Mouse (Mus musculus) mouse embryonic stem cell (cell line): ENCODE measurements around the gene Il20rb.

Experiments
- in situ Hi-C, 2 experiments: fragments of 300-500 bp; cut with MboI; formaldehyde crosslinking; loops; 1 replicate in 1 of 2; 3 replicates in 1 of 2; pipeline ENCODE4 v1.14.3; 2019 to 2020; ENCODE audit warnings: low sequenced_read_pairs in 2 of 2, low pct_unique_long_range_greater_than_20kb in 1 of 2, mixed read lengths in 1 of 2; ENCODE audit not compliant: unreplicated experiment in 1 of 2

The Il20rb gene

DNA sequence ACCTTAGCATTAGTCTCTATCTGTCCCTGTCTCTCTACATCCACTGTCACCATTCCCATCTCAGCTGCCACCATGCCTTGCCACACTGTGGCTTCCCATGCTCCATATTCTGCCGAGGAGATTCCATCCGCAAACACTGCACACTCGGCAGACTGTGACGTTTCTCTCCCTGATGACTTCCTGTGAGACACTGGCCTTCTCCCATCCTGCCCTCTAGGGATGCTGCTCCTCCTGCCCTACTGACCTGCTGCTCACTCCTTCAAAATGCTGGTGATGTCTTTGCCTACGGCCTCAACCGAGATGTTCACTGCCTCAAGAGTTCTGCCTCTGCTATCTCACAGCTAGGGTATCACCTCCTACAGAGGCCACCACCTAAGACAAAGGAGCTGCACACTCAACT lies 13.2 kb downstream of the Il20rb start:
- in situ Hi-C loops = loop anchor here in 1 of 2 experiments (25.0 kb wide), 1 partner anchor 439 kb away; no protein-coding TSS in a partner anchor

DNA sequence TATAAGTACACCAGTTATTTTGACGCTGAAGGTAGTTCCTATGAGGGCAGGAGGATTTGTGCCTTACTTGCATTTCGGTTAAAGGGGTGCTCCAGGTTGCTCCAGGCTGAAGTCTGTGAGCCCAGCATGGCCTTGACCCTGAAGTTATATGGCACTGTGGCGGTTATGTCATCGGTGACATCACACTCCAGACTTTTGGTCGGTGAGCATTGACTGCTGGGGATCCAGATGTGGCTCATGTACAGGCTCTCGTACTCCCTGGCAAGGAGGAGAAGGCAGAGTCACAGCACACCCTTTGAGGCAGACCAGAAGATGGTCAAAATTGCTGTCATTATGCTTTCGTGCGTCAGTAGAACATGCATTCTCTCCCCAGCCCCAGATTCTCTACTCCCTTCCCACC lies 13.7 kb downstream of the Il20rb start:
- in situ Hi-C loops = loop anchor here in 1 of 2 experiments (25.0 kb wide), 1 partner anchor 439 kb away; no protein-coding TSS in a partner anchor

DNA sequence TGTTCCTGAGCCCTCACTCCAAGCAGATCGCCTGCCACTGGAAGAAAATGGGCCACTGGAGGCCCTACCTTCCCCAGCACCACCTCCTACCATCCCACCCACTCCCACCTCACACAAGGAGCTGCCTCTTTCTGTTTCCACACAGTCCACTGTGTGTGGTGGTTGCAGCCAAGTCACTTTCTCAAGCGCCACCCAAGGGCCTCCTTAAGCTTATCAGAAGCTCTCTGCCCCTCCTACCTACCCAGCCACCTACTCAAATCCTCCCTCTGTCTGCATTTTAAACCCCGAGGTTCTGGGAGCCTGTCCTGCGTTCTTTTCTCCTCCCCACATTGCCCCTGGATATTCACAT lies 15.0 kb downstream of the Il20rb start:
- in situ Hi-C loops = loop anchor here in 1 of 2 experiments (25.0 kb wide), 1 partner anchor 441 kb away; no protein-coding TSS in a partner anchor

DNA sequence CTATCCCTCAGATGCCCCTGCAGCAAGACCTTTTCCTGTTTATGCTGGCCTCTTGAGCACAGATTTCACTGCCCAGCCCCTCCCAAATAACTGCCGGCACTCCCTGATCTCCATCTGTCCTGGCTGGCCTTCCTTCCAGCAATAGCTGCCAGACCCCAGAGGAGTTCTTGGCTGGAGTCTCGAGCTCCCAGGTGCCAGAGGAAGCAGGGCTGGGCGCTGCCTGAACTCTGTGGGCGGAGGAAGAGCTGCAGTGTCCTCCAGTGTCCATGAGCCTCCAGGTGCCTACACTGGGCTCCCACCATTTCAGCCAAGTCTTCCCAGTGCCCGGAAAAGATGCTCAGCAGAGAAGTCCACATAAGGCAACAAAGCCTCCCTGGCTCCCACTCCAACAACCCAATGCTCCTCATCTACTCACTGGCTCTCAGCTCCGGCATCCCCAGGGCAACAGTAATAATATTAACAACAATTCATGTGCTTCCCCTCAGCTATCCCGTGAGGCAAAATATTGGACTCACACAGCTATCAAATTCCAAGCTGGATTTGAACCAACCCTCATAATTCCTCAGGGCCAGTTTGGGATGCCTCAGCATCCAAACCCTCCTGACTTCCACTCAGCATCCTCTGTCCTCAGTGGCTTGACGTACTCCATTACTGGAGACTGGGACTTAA lies 15.5 kb downstream of the Il20rb start:
- in situ Hi-C loops = loop anchor here in 1 of 2 experiments (25.0 kb wide), 1 partner anchor 441 kb away; no protein-coding TSS in a partner anchor

DNA sequence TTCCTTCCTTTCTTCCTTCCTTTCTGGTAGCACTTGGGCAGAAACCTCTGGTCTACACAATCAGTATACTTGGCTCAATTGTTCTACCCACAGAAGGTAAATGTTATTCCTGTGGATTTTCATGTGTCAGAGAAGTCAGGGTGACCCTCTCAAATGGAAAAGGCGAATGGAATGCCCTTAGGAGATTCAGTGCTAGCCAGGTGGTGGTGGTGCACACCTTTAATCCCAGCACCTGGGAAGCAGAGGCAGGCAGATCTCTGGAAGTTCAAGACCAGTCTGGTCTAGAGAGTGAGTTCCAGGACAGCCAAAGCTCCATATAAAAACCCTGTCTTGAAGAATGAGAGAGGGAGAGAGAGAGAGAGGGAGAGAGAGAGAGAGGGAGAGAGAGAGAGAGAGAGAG lies 16.4 kb downstream of the Il20rb start:
- in situ Hi-C loops = loop anchor here in 1 of 2 experiments (25.0 kb wide), 1 partner anchor 442 kb away; no protein-coding TSS in a partner anchor

DNA sequence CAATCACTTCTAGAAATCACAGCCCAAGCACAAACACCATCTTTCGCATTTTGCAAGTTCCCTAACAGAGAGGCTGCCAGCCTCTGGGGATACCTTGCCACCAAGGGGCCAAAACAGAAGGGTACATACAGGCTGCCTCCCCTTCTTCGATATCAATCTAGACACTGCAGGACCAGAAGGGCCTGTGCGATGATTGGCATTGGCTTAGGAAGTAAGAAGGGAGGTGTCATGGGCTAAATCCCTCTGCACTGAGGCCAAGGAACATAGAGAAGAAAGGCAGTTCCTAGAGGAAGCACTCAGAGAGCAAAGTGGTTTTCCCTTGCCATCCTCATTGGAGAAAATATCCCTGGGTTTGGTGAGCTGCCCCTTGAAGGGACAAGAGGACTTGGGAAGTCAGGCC lies 16.9 kb downstream of the Il20rb start:
- in situ Hi-C loops = loop anchor here in 1 of 2 experiments (25.0 kb wide), 1 partner anchor 443 kb away; no protein-coding TSS in a partner anchor

DNA sequence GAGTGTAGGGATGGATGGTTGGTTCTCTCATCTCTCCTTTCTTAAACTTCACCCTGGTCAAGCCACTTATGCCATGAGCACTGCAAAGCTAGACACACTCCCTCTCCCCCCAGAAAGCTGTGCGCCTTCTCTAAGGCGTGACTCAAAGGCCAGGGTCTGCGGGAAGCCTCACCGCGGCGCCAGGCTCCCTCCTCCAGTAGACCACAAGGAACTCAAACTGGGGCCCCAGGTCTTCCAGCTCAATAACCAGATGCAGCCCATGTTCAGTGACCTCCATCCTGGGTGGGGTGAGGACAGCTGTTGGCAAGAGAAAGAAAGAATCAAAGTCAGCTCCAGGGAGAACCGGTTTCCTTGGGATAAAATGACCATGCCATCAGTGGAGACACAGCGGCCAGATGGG lies 18.4 kb downstream of the Il20rb start:
- in situ Hi-C loops = loop anchor here in 1 of 2 experiments (25.0 kb wide), 1 partner anchor 444 kb away; no protein-coding TSS in a partner anchor

DNA sequence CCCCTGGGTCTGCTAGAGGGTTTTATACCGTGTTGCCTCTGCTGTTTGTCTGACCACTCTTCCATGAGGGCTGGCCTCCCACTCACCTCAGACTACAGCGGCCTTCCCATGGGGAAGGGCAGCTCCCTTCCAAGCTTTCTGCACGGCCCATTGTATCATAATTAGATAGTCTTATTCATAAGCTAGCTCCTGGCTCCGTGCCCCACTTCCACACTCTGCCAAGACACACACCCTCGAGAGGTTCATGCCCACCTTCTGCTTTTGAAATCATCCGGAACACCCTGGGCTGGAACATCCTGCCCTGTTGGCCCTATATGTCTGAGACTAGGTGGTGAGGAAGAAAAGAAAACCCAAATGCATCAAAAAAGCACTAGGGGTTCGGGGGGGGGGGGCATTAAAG lies 18.9 kb downstream of the Il20rb start:
- in situ Hi-C loops = loop anchor here in 1 of 2 experiments (25.0 kb wide), 1 partner anchor 445 kb away; no protein-coding TSS in a partner anchor

DNA sequence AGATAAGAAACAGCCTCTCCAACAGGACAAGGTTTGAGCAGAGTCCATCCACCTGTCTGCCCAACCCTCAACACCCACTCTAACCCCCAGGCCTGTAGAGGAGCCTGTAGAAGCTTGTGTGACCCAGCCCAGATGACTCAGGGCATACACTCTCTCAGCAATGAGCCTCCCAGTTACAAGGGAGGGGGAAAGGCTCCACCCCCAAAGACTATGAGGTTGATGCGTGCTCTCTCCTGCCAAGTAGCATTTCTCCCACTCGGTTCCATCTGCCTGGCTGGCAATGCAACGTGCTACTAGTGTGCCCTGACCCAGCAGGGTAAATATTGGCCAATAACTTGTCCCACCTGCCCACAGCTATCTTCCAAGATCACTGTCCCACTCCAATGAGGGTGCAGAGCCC lies 19.8 kb downstream of the Il20rb start:
- in situ Hi-C loops = loop anchor here in 1 of 2 experiments (25.0 kb wide), 1 partner anchor 446 kb away; no protein-coding TSS in a partner anchor

DNA sequence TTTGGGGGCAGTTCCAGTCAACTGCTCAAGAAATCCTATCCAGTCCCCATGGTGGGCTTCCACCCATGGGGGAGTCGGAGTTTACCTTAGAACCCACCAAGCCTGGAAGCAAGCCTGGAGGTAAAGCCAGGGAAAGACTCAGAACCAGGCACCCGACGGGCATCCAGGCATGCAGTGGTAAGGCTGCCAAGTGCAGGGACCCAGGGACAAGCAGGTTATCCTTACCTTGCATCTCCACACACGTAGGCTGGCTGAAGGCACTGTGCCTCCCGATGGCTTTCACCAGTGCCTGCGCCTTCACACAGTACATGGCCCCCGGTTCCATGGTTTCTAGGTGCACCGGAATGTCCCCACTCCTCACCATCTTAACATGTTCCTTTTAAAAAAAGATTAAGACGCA lies 20.6 kb downstream of the Il20rb start:
- in situ Hi-C loops = loop anchor here in 1 of 2 experiments (25.0 kb wide), 1 partner anchor 446 kb away; no protein-coding TSS in a partner anchor

DNA sequence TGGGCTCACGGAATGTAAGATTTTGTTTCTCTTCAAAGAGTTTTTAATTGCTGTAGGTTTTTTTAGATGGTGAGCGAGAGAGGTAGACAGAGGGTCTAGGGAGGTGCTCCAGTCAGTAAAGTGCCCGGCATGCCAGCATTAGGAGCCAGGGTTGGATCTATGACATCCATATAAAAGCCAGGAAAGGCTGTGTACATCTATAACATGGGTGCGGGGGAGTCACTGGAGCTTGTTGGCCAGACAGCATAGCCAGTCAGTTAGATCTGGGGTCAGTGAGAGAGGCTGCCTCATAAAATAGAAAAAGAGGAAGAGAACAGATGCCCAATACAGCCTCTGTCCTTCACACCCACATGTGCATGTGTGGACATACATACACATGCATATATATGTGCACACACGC lies 21.2 kb downstream of the Il20rb start:
- in situ Hi-C loops = loop anchor here in 1 of 2 experiments (25.0 kb wide), 1 partner anchor 447 kb away; no protein-coding TSS in a partner anchor

DNA sequence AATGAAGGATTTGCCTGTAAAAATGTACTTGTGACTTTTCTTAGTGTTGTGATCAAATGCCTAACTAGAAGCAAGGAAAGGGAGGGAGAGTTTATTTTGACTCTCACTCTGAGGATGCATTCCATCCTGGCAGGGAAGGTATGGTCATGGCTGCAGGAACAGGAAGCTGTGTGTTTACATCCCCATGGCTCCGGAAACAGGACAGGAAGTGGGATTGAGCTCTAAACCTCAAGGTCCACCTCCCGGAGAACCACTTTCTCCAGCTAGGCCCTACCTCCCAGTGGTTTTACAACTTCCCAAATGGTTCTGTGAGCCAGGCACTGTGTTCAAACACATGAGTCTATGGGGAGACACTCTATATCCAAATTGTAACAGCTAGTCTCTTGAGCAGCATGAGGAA lies 22.8 kb downstream of the Il20rb start:
- in situ Hi-C loops = loop anchor here in 1 of 2 experiments (25.0 kb wide), 1 partner anchor 449 kb away; no protein-coding TSS in a partner anchor

DNA sequence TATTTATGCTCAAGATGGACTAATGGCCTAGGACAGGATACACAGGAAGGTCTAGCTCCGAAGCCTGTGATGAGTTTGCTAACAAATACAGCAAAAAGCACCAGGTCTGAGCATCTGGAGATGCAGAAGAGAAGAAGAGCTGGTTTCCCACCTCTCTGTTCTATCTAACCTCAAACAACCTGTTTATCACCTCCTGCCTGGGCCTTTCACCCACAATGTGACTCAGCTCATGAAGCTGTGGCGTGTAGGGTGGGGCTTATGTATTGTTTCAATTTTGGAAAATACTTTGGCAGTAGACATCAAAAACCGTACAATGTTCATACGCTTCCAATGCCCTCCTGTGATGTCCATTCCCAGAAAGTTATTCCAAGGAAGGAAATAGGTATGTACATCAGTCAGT lies 24.5 kb downstream of the Il20rb start:
- in situ Hi-C loops = loop anchor here in 1 of 2 experiments (25.0 kb wide), 1 partner anchor 450 kb away; no protein-coding TSS in a partner anchor

DNA sequence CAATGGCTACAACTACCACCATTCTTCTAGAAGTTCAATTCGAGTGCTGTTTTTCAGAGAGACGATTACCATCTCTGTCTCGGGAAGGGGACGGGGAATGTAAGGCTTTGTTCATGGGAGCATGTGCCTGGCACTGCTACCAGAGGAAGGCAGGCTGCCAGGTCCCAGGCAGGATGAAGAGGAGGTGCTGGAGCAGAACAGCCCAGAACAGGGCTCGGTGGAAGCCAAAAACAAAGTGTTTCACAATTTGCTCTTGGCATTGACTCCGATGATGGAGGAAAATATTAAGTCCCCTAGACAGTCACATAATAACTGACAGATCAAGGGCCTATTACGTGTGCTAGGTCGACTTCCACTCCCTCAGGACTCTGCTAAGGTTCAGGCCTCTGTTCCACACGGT lies 24.9 kb downstream of the Il20rb start:
- in situ Hi-C loops = loop anchor here in 1 of 2 experiments (25.0 kb wide), 1 partner anchor 451 kb away; no protein-coding TSS in a partner anchor

DNA sequence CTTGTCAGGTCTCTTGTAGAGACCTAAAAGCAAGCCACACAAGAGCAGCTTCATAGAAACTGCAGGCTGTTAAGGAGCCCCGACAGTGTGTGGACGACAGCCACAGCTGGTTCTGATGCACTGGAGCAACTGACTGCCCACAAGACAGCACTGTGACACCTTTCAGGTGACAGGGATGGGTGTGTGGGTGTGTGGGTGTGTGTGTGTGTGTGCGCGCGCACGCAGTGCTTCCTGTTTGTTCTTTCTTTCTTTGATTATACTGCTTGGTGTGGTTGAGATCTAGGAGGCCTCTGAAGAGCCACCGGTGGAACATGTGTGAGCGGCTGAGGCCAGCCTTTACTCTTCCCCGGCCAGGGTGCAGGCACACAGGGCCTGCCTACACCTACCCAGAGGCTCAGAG lies 26.4 kb downstream of the Il20rb start:
- in situ Hi-C loops = loop anchor here in 1 of 2 experiments (25.0 kb wide), 1 partner anchor 452 kb away; no protein-coding TSS in a partner anchor

DNA sequence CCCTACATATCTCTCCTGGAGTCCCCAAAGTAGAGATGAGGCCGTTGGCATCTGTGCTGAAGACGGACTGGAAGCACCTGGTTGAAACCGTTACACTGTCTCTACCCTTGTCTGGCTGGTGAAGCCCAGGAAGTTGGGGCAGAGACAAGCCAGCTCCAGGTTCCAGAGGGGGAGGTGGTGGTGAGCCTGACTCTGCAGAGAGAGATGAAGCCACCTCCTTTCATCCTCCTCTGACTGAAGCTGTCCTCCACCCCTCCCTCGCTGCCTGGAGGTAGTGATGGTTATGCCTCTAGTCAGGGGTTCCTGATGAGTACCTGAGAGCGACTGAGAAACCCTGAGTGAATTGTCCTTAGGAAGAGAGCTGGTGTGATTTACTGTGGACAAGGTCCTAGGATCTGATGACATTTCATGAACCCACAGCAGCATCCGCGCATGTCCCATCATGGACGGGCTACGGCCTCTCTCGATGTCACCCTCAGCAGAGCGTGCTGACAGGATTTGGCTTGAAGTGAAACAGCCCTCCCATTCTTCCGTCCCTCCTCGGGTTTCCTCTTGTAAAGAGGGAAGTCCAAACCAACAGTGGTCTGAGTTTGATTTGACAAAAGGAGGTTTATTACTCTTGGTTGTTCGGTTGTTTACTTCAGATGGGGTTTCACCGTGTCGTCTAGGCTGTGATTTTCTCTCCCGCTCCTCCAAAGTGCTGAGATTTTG lies 28.5 kb downstream of the Il20rb start:
- in situ Hi-C loops = loop anchor here (10.0 to 25.0 kb wide), 2 partner anchors 454 to 547 kb away; no protein-coding TSS in a partner anchor

DNA sequence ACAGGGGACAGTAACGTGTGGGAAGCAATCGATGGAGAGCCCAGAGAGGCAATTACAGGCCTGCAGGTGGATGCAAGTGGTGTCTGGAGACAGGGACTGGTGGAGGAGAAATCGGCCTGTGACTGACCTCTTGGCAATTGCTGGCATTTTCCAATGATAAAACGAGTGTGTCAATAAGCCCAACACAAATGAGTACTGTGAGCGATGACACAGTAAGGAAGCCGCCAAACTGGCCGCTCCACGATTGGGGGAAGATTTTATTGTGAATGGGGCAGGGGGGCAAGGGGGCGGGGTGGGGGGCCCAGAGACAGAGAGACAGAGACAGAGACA lies 32.0 kb downstream of the Il20rb start:
- in situ Hi-C loops = loop anchor here (5.0 to 25.0 kb wide), 3 partner anchors 458 to 553 kb away; no protein-coding TSS in a partner anchor

DNA sequence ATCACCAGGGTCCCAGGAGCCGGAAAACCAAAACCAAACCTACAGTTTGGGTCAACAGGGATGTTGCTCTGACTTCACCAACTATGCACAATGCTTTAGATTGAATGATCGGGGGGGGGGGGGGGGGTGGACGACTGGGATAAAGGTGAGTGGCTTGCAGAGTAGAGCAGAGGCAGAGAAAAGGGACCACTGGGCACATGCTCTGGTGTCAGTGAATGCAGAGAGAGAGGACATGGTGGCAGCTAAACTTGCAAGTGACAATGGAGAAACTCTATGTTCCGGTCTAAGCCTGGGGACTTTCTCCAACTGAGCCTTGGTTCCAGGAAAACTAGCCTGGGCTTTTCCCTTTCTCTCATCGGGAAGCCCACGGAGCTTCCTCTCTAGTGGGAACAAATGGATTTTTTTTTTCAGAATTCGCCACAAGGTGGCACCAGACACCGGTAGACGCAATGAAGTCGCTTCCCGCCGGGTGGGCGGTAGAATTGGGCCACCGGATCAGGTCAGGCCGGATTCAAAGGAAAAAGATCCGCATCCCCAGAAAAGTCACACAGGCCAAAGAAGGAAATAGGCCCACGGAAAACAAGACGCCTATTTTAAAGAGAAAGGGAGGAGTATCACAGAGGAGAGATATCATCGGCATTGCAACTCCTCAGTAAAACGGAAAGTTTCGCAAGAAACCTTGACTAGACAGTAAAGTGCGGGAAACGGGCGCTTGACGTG lies 32.5 kb downstream of the Il20rb start:
- in situ Hi-C loops = loop anchor here (5.0 to 25.0 kb wide), 3 partner anchors 458 to 553 kb away; no protein-coding TSS in a partner anchor
